Mouse (Mus musculus) E14TG2a.4 (cell line): ENCODE data around the gene Pank4.

Experiments
- H3K27me3 ChIP-seq: 2 replicates; pipeline ENCODE4 v1.6.1; 2014; ENCODE audit warnings: low read length, control low read depth; ENCODE audit not compliant: insufficient read depth
- H3K36me3 ChIP-seq: 2 replicates; pipeline ENCODE4 v1.6.1; 2014; ENCODE audit warnings: low read length, control low read depth; ENCODE audit not compliant: insufficient read depth
- H3K4me1 ChIP-seq: replicated peaks from 2 replicates; pipeline ENCODE4 v1.6.1; 2014; ENCODE audit warnings: low read depth, low read length, control low read depth
- H3K4me3 ChIP-seq: replicated peaks from 2 replicates; pipeline ENCODE4 v1.5.1; 2014; ENCODE audit warnings: mild to moderate bottlenecking, low read length
- H3K9me3 ChIP-seq: 2 replicates; pipeline ENCODE4 v1.6.1; 2014; ENCODE audit warnings: low read length, control low read depth
- CTCF ChIP-seq: conservative IDR thresholded peaks from 2 replicates; pipeline ENCODE4 v1.5.1; 2014; ENCODE audit warnings: low read length
- NANOG ChIP-seq: IDR thresholded peaks from 2 replicates; pipeline ENCODE4 v1.6.1; 2014; ENCODE audit warnings: borderline replicate concordance, low read length, mixed read lengths
- POU5F1 ChIP-seq: IDR thresholded peaks from 2 replicates; pipeline ENCODE4 v1.6.1; 2014; ENCODE audit warnings: low read length, borderline replicate concordance

Pank4 gene

DNA sequence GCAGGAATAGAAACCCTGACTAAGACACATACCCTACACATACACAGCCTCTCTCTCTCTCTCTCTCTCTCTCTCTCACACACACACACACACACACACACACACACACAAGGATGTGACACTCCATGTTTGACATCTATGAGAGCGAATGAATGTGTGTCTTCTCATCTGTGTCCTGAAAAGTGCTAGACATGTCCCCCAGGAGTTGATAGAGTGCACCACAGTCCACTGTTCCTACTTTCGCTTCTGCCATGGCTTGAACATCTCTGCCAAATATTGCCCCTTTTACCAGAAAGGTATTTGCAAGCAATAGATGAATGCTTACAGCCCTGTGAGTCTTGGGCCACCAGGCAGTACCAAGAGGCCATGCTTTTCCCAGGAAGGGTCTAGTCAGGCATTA lies 23.8 kb upstream of the Pank4 start:
- H3K4me3 ChIP-seq = no peak overlapping the region
- peaks cover 26% of the 10 kb centered on the region for H3K4me1 ChIP-seq
- TF ChIP-seq CTCF = no peak
- no peak for TF ChIP-seq POU5F1
- TF ChIP-seq NANOG = no peak
- H3K36me3 ChIP-seq = no peaks in the 10 kb centered on the region
- 0 out of 2 replicates have a peak, but pooled peaks cover 2% of the 10 kb centered on the region for H3K27me3 ChIP-seq
- H3K9me3 ChIP-seq = no peaks in the 10 kb centered on the region

GRCm38 (mm10) chr4:154941831-154942230 lies 22.1 kb upstream of the Pank4 start:
- H3K36me3 ChIP-seq = no peaks in the 10 kb centered on the region
- TF ChIP-seq CTCF = no peak
- TF ChIP-seq NANOG = no peak
- no peak for TF ChIP-seq POU5F1
- no peak overlapping the region for H3K4me3 ChIP-seq
- H3K27me3 ChIP-seq = 0 out of 2 replicates have a peak, but pooled peaks cover 2% of the 10 kb centered on the region
- H3K9me3 ChIP-seq = no peaks in the 10 kb centered on the region
- peaks cover 33% of the 10 kb centered on the region for H3K4me1 ChIP-seq

DNA sequence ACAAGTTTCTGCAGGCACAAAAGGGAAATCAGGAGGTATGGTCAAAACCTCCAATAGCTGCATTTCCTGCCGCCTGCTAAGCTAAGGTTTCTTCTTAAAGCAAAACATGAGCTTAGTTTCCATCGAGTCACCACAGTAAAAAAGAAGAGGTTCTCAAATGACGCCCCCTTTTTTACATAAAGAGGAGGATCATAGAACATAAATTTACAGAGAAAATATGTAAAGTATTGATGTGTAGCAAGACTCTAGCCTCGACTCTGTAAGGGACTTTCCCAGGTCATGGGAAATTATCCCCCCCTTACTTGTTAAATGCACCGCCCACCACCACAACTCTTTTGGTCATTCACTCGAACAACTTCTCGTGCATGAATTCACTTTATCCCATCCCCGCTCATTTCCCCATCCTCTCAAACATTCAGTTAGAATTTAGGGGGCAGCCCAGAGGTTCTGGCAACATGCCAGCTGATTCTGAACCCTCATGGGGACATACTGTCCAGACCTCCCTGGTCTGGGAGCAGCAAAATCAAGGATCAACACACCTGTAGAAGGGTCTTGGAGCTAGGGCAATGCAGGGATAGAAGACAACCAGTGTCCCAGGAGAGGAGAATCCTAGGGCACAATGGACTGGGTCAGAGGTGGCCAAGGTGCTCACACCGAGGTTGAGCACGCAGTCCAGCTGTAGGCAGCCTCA lies 21.1 kb upstream of the Pank4 start:
- TF ChIP-seq NANOG (no peak), POU5F1 (no peak), CTCF (no peak)

GRCm38 (mm10) chr4:154943323-154944039 lies 20.4 kb upstream of the Pank4 start:
- Histone ChIP-seq H3K27me3 (peaks cover 5% of the 10 kb centered on the region), H3K9me3 (no peaks in the 10 kb centered on the region), H3K4me3 (no peak overlapping the region), H3K36me3 (no peaks in the 10 kb centered on the region), H3K4me1 (peaks cover 38% of the 10 kb centered on the region)
- TF ChIP-seq CTCF = no peak
- no peak for TF ChIP-seq NANOG
- TF ChIP-seq POU5F1 = no peak

More for the DNA sequence above, 21.1 kb upstream of the Pank4 start:
- H3K4me3 ChIP-seq = peak overlapping the region; percentile 35; the same call in 1 of the 2 replicates
- no peaks in the 10 kb centered on the region for H3K9me3 ChIP-seq
- H3K4me1 ChIP-seq = peaks cover 38% of the 10 kb centered on the region
- H3K36me3 ChIP-seq = no peaks in the 10 kb centered on the region
- 0 out of 2 replicates have a peak, but pooled peaks cover 2% of the 10 kb centered on the region for H3K27me3 ChIP-seq

GRCm38 (mm10) chr4:154944121-154944590 lies 19.8 kb upstream of the Pank4 start:
- Histone ChIP-seq H3K9me3 (no peaks in the 10 kb centered on the region), H3K4me1 (peaks cover 38% of the 10 kb centered on the region), H3K4me3 (no peak overlapping the region), H3K27me3 (peaks cover 11% of the 10 kb centered on the region), H3K36me3 (no peaks in the 10 kb centered on the region)
- no peak for TF ChIP-seq POU5F1
- TF ChIP-seq CTCF = peak; percentile 85
- no peak for TF ChIP-seq NANOG

- TF ChIP-seq CTCF (no peak), NANOG (no peak), POU5F1 (no peak)
Observed at GRCm38 (mm10) chr4:154946319-154946718, 17.6 kb upstream of the Pank4 start.

DNA sequence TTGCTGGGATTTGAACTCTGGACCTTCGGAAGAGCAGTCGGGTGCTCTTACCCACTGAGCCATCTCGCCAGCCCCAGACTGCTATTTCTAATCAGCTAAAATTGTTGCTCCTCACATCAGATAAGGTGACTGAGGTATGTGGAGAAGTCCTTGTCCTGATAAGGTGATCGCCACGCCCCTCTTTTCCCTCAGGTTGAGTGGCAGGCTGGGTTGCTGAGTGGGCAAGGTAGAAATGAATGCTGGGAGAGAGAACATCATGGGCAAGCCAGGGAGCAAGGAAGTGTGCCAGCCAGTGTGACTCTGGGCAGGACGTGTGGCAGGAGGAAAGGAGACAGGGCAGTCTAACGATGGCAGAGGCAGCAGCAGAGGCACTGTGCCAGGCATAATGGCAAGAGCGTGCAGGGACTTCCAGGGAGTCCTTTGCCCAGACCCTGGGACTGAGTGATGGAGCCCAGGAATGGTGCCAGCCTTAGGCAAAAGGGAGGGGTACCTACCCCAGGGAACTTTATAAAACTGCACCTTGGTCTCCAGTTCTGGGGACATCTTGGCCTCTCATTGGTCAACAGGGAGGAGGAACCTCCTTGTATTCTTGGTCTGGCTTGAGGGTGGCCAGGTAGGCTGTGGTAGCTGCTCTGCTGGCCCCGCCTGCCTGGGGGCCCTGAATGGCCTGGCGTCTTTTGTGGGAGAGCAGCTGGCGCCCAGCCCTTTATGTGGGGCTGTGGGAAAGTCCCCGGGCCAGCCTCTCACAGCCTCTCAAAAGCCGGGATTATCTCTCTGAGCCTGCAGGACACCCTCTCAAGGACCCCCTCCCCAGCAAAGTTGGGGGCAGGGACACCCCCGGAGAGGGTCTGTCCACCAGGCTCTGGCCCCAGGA lies 15.6 kb upstream of the Pank4 start:
- Histone ChIP-seq H3K27me3 (peaks cover 49% of the 10 kb centered on the region), H3K4me3 (no peak overlapping the region), H3K36me3 (no peaks in the 10 kb centered on the region), H3K9me3 (no peaks in the 10 kb centered on the region), H3K4me1 (peaks cover 41% of the 10 kb centered on the region)
- no peak for TF ChIP-seq POU5F1
- no peak for TF ChIP-seq NANOG
- no peak for TF ChIP-seq CTCF

More at GRCm38 (mm10) chr4:154946319-154946718, 17.6 kb upstream of the Pank4 start:
- Histone ChIP-seq H3K27me3 (peaks cover 29% of the 10 kb centered on the region), H3K36me3 (no peaks in the 10 kb centered on the region), H3K4me3 (peak overlapping the region; percentile 69), H3K4me1 (peaks cover 44% of the 10 kb centered on the region), H3K9me3 (no peaks in the 10 kb centered on the region)
